ENCODE assay signal across 28 mouse cellular contexts in genomic region chr14:36802418-36802817, GRCm38 (mm10).
DNase-seq lines count a peak whose midpoint lies in the region; TF ChIP-seq lines count a peak whose summit lies in the region.
"Had no signal": no experiment of that assay in that cellular context is flagged by ENCODE, and none has a peak within 500 bp of the region (broad histone marks: within the 10 kb centered on the region; RNA-seq: fewer than 3 reads in every experiment).

No protein-coding gene starts in this region.

- DNase-seq in 3134 (ENCODE audit: extremely low read depth, insufficient read length, low spot score): peak; percentile 71
- peak; percentile 87 for DNase-seq in 3T3-L1 (ENCODE audit: low read depth, low spot score)
- peak; percentile 40 for DNase-seq in NIH3T3 (ENCODE audit: low read depth)
- DNase-seq in cerebellum, adult 2 months: no peak
- no peak for DNase-seq in frontal cortex, postnatal 14 days (ENCODE audit: low spot score in 2 of 2)
- DNase-seq: adrenal gland, adult 8-10 months; adrenal gland, postnatal 25 days; B cell, adult 2 months; cerebellum, adult 18-20 months; cerebellum, postnatal 10 days; cerebellum, postnatal 36 days; embryo, embryonic 11 days; gastrocnemius, adult 2 months; gastrocnemius, postnatal 14 days; heart, adult 18-20 months; heart, postnatal 10 days; heart, postnatal 36 days; kidney, adult 2 months had no signal

- H3K4me2 ChIP-seq in myocyte (ENCODE audit: low read depth): peak overlapping the region; percentile 44
- H3K4me2 ChIP-seq: embryonic facial prominence, embryonic 13.5 days; forebrain, embryonic 12.5 days; forebrain, embryonic 15.5 days; heart, embryonic 12.5 days; heart, embryonic 15.5 days; hindbrain, embryonic 12.5 days; hindbrain, embryonic 15.5 days had no signal

- no peaks in the 10 kb centered on the region for H3K79me2 ChIP-seq in myocyte (ENCODE audit: control insufficient read depth, insufficient read depth)

- no peak overlapping the region for H3ac ChIP-seq in myocyte (ENCODE audit: control insufficient read depth, insufficient read length)

- no peaks in the 10 kb centered on the region for H3K27me3 ChIP-seq in myocyte (ENCODE audit: control insufficient read depth, insufficient read depth, insufficient read length)
- H3K27me3 ChIP-seq in cerebellum, adult 2 months (ENCODE audit: control insufficient read depth, insufficient read depth, low read length): no peaks in the 10 kb centered on the region
- H3K27me3 ChIP-seq: embryonic facial prominence, embryonic 13.5 days; forebrain, embryonic 12.5 days; forebrain, embryonic 15.5 days; heart, embryonic 12.5 days; heart, embryonic 15.5 days; hindbrain, embryonic 12.5 days; hindbrain, embryonic 15.5 days had no signal

- TF ChIP-seq CTCF in cerebellum, adult 2 months (IDR thresholded peaks at IDR 0.05; ENCODE audit: borderline replicate concordance, insufficient read depth, low read depth, low read length): no peak

- WGBS in cerebellum, adult 2 months: 91% methylated on average over 2 of the region's 3 CpGs

- no peak for TF ChIP-seq POLR2A in myocyte (IDR thresholded peaks at IDR 0.05; ENCODE audit: insufficient read length, low read depth)
- no peak for TF ChIP-seq POLR2A in cerebellum, adult 2 months (IDR thresholded peaks at IDR 0.05; ENCODE audit: borderline replicate concordance, insufficient read depth, low read length)

- no peaks in the 10 kb centered on the region for H3K4me1 ChIP-seq in cerebellum, adult 2 months (ENCODE audit: control insufficient read depth, insufficient read depth, low read length)
- H3K4me1 ChIP-seq: embryonic facial prominence, embryonic 10.5 days; embryonic facial prominence, embryonic 13.5 days; forebrain, embryonic 12.5 days; forebrain, embryonic 15.5 days; heart, embryonic 12.5 days; heart, embryonic 15.5 days; hindbrain, embryonic 12.5 days; hindbrain, embryonic 15.5 days had no signal

- no peak overlapping the region for H3K27ac ChIP-seq in cerebellum, adult 2 months (ENCODE audit: insufficient read depth, low read length)
- H3K27ac ChIP-seq: embryonic facial prominence, embryonic 10.5 days; embryonic facial prominence, embryonic 13.5 days; forebrain, embryonic 12.5 days; forebrain, embryonic 15.5 days; gastrocnemius, adult 2 months; heart, embryonic 15.5 days; hindbrain, embryonic 12.5 days; hindbrain, embryonic 15.5 days had no signal

- no peak overlapping the region for H3K4me3 ChIP-seq in myocyte
- H3K4me3 ChIP-seq in cerebellum, adult 2 months (replicated peaks; ENCODE audit: insufficient read depth, low read depth, low read length): no peak overlapping the region
- H3K4me3 ChIP-seq: embryonic facial prominence, embryonic 10.5 days; embryonic facial prominence, embryonic 13.5 days; erythroblast, embryonic 14.5 days; forebrain, embryonic 12.5 days; forebrain, embryonic 15.5 days; gastrocnemius, adult 2 months; heart, embryonic 12.5 days; heart, embryonic 15.5 days; hindbrain, embryonic 12.5 days; hindbrain, embryonic 15.5 days had no signal

- no peaks in the 10 kb centered on the region for H3K36me3 ChIP-seq in myocyte (ENCODE audit: control insufficient read depth, insufficient read depth)
- H3K36me3 ChIP-seq: embryonic facial prominence, embryonic 10.5 days; embryonic facial prominence, embryonic 13.5 days; forebrain, embryonic 12.5 days; forebrain, embryonic 15.5 days; heart, embryonic 12.5 days; heart, embryonic 15.5 days; hindbrain, embryonic 12.5 days; hindbrain, embryonic 15.5 days had no signal

TF ChIP-seq in myocyte, 11 proteins besides CTCF, POLR2A, EP300 and RAD21:
- TF ChIP-seq CEBPB (IDR thresholded peaks at IDR 0.05; ENCODE audit: insufficient read depth, poor library complexity, severe bottlenecking) (0 out of 2 replicates have a peak, but pooled peaks have one; percentile 14), REST (IDR thresholded peaks at IDR 0.05; ENCODE audit: insufficient read depth, insufficient read length) (no peak), MYOD1 (IDR thresholded peaks at IDR 0.05; ENCODE audit: control insufficient read depth in 1 of 3, insufficient read length in 2 of 3, low read depth in 2 of 3) (peak; percentile 29 to 88 (median 63)), TCF12 (IDR thresholded peaks at IDR 0.05; ENCODE audit: insufficient read depth, poor library complexity, severe bottlenecking) (peak; percentile 35), MAX (IDR thresholded peaks at IDR 0.05; ENCODE audit: low read depth) (no peak)

Comparison
In these comparisons a context has a peak if more than half of its experiments do, and no peak if none do; other contexts are left out.
1. DNase-seq: peak in 3134 (single experiment), 3T3-L1 (single experiment) and NIH3T3 (single experiment); none in cerebellum, adult 2 months (0 of 2) and frontal cortex, postnatal 14 days (0 of 2).